Mouse (Mus musculus) forebrain, embryonic 15.5 days (tissue): Measurements from ENCODE around the gene Ndufv1. TPM values are rescaled to one million over a fixed set of nuclear protein-coding genes. Genes with fewer than 3 reads are reported as not detected.
"Not testable (repeated sequence)": the region's sequence is repeated elsewhere in the genome, so short reads cannot be mapped to it uniquely, and the experiment has no call there.

Source experiments
- ATAC-seq: fragments of 200-750 bp; cut with Nextera tagmentation; replicated peaks from 2 replicates; pipeline ENCODE4 v1.8.0; 2017; ENCODE audit warnings: mild to moderate bottlenecking, moderate TSS enrichment, moderate library complexity
- H3K27ac ChIP-seq: fragments of 300-500 bp; sonication (generic); replicated peaks from 2 replicates; pipeline ENCODE4 v1.5.1; 2015; ENCODE audit warnings: mild to moderate bottlenecking, inconsistent platforms
- H3K27me3 ChIP-seq: fragments of 300-500 bp; sonication (generic); 2 replicates; pipeline ENCODE4 v1.6.1; 2015; ENCODE audit warnings: inconsistent platforms
- H3K36me3 ChIP-seq: fragments of 300-500 bp; sonication (generic); 2 replicates; pipeline ENCODE4 v1.6.1; 2015; ENCODE audit warnings: mild to moderate bottlenecking, inconsistent platforms
- H3K4me1 ChIP-seq: fragments of 300-500 bp; sonication (generic); 2 replicates; pipeline ENCODE4 v1.6.1; 2015; ENCODE audit warnings: inconsistent platforms
- H3K4me2 ChIP-seq: fragments of 300-500 bp; sonication (generic); replicated peaks from 2 replicates; pipeline ENCODE4 v1.6.1; 2015; ENCODE audit warnings: mild to moderate bottlenecking, inconsistent platforms
- H3K4me3 ChIP-seq: fragments of 300-500 bp; sonication (generic); 2 replicates; pipeline ENCODE4 v1.5.1; 2015; ENCODE audit warnings: mild to moderate bottlenecking, inconsistent platforms
- H3K9ac ChIP-seq: fragments of 300-500 bp; sonication (generic); replicated peaks from 2 replicates; pipeline ENCODE4 v1.6.1; 2015; ENCODE audit warnings: mild to moderate bottlenecking, inconsistent platforms
- H3K9me3 ChIP-seq: fragments of 300-500 bp; sonication (generic); 2 replicates; pipeline ENCODE4 v1.6.1; 2016; ENCODE audit warnings: inconsistent platforms
- WGBS: fragments of 180-500 bp; shearing (Covaris S2); methylation state at CpG from one replicate; pipeline ENCODE4 v1.1.7; 2015; ENCODE audit warnings: mixed read lengths; 5-methylcytosine and 5-hydroxymethylcytosine counted together
- polyA plus RNA-seq: library from polyadenylated mRNA; unstranded; fragments of >200 nt; fragmentation: Nextera tagmentation; extraction: Ambion mirVana; gene quantifications from 2 replicates; pipeline ENCODE4 v1.2.1, GENCODE M21; 2015

Ndufv1 gene
- polyA plus RNA-seq, 1 experiment from 2014 or later, result 225 TPM

- Histone ChIP-seq H3K4me2 (no peak overlapping the region), H3K4me3 (no peak overlapping the region), H3K9ac (no peak overlapping the region), H3K27ac (no peak overlapping the region), H3K27me3 (no peaks in the 10 kb centered on the region), H3K9me3 (no peaks in the 10 kb centered on the region), H3K4me1 (no peaks in the 10 kb centered on the region), H3K36me3 (no peaks in the 10 kb centered on the region)
- ATAC-seq, result no peak
- WGBS, result 84% methylated on average over 5 of the region's 5 CpGs
Observed at GRCm38 (mm10) chr19:4052516-4053030, 40.0 kb upstream of the Ndufv1 start.

- Histone ChIP-seq H3K4me2 (no peak overlapping the region), H3K36me3 (no peaks in the 10 kb centered on the region), H3K9me3 (no peaks in the 10 kb centered on the region), H3K27me3 (no peaks in the 10 kb centered on the region), H3K9ac (no peak overlapping the region), H3K4me3 (no peak overlapping the region), H3K27ac (no peak overlapping the region), H3K4me1 (no peaks in the 10 kb centered on the region)
- no peak for ATAC-seq
- WGBS, result 53% methylated on average over 10 of the region's 10 CpGs
Observed at GRCm38 (mm10) chr19:4051741-4052515, 39.3 kb upstream of the Ndufv1 start.

- no peak for ATAC-seq
- Histone ChIP-seq H3K4me1 (peaks cover 3% of the 10 kb centered on the region; the same call in 1 of the 2 replicates), H3K27me3 (no peaks in the 10 kb centered on the region), H3K4me3 (no peak overlapping the region), H3K9me3 (no peaks in the 10 kb centered on the region), H3K36me3 (no peaks in the 10 kb centered on the region), H3K27ac (no peak overlapping the region), H3K4me2 (no peak overlapping the region), H3K9ac (no peak overlapping the region)
- WGBS, result 95% methylated on average over 5 of the region's 5 CpGs
Observed at GRCm38 (mm10) chr19:4051016-4051415, 38.4 kb upstream of the Ndufv1 start.

GRCm38 (mm10) chr19:4049069-4049468 lies 36.5 kb upstream of the Ndufv1 start:
- ATAC-seq, result not testable (repeated sequence)
- WGBS, result 78% methylated on average over 5 of the region's 5 CpGs

GRCm38 (mm10) chr19:4047859-4048258 lies 35.3 kb upstream of the Ndufv1 start:
- WGBS, result 9% methylated on average over 4 of the region's 4 CpGs

More at GRCm38 (mm10) chr19:4049069-4049468, 36.5 kb upstream of the Ndufv1 start:
- not testable (repeated sequence) for H3K9me3 ChIP-seq, H3K4me2 ChIP-seq, H3K9ac ChIP-seq, H3K4me3 ChIP-seq, H3K4me1 ChIP-seq, H3K36me3 ChIP-seq, H3K27me3 ChIP-seq, H3K27ac ChIP-seq

GRCm38 (mm10) chr19:4046866-4047254 lies 34.3 kb upstream of the Ndufv1 start:
- WGBS, result 86% methylated on average over 8 of the region's 8 CpGs

More at GRCm38 (mm10) chr19:4047859-4048258, 35.3 kb upstream of the Ndufv1 start:
- Histone ChIP-seq H3K36me3 (no peaks in the 10 kb centered on the region), H3K4me3 (no peak overlapping the region), H3K9ac (no peak overlapping the region), H3K27me3 (no peaks in the 10 kb centered on the region), H3K27ac (no peak overlapping the region), H3K4me2 (no peak overlapping the region), H3K4me1 (peaks cover 3% of the 10 kb centered on the region; the same call in 1 of the 2 replicates), H3K9me3 (no peaks in the 10 kb centered on the region)
- no peak for ATAC-seq

GRCm38 (mm10) chr19:4045966-4046865 lies 33.6 kb upstream of the Ndufv1 start, which contains the start of gene Gstp2:
Gene Gstp2 (minus strand): TSS chr19:4046023.
- Histone ChIP-seq H3K9ac (no peak within 1 kb of the TSS), H3K4me2 (peak within 1 kb of the TSS; percentile 18; the same call in 1 of the 2 replicates), H3K36me3 (no peaks in the 10 kb centered on the region), H3K4me3 (peak within 1 kb of the TSS; percentile 7; the same call in 1 of the 2 replicates), H3K4me1 (peaks cover 3% of the 10 kb centered on the region; the same call in 1 of the 2 replicates), H3K27me3 (no peaks in the 10 kb centered on the region), H3K9me3 (no peaks in the 10 kb centered on the region), H3K27ac (no peak within 1 kb of the TSS)
- ATAC-seq, result no peak
- WGBS, result 48% methylated on average over 16 of the region's 16 CpGs

More at GRCm38 (mm10) chr19:4046866-4047254, 34.3 kb upstream of the Ndufv1 start:
- Histone ChIP-seq H3K27me3 (no peaks in the 10 kb centered on the region), H3K4me2 (no peak overlapping the region), H3K9me3 (no peaks in the 10 kb centered on the region), H3K27ac (no peak overlapping the region), H3K4me1 (peaks cover 3% of the 10 kb centered on the region; the same call in 1 of the 2 replicates), H3K9ac (no peak overlapping the region), H3K36me3 (no peaks in the 10 kb centered on the region), H3K4me3 (no peak overlapping the region)
- ATAC-seq, result no peak

- H3K27ac ChIP-seq, H3K4me1 ChIP-seq, H3K9ac ChIP-seq, H3K4me3 ChIP-seq, H3K36me3 ChIP-seq, H3K9me3 ChIP-seq, H3K27me3 ChIP-seq, ATAC-seq, H3K4me2 ChIP-seq: not testable (repeated sequence)
- 91% methylated on average over 5 of the region's 5 CpGs for WGBS
Observed at GRCm38 (mm10) chr19:4044109-4044508, 31.5 kb upstream of the Ndufv1 start.

GRCm38 (mm10) chr19:4042124-4042523 lies 29.5 kb upstream of the Ndufv1 start:
- no peak overlapping the region for H3K9ac ChIP-seq
- ATAC-seq, result no peak
- 81% methylated on average over 14 of the region's 14 CpGs for WGBS

GRCm38 (mm10) chr19:4041500-4041899 lies 28.9 kb upstream of the Ndufv1 start:
- not testable (repeated sequence) for H3K4me2 ChIP-seq, H3K9me3 ChIP-seq, H3K4me3 ChIP-seq, H3K27me3 ChIP-seq, H3K27ac ChIP-seq, H3K9ac ChIP-seq, ATAC-seq, H3K36me3 ChIP-seq
- WGBS, result 84% methylated on average over 3 of the region's 4 CpGs
- peaks cover 19% of the 10 kb centered on the region for H3K4me1 ChIP-seq

More at GRCm38 (mm10) chr19:4042124-4042523, 29.5 kb upstream of the Ndufv1 start:
- Histone ChIP-seq H3K36me3 (no peaks in the 10 kb centered on the region), H3K4me1 (peaks cover 16% of the 10 kb centered on the region), H3K9me3 (no peaks in the 10 kb centered on the region), H3K27me3 (no peaks in the 10 kb centered on the region), H3K4me3 (no peak overlapping the region), H3K4me2 (no peak overlapping the region), H3K27ac (no peak overlapping the region)

- H3K4me1 ChIP-seq, result peaks cover 17% of the 10 kb centered on the region
- H3K4me3 ChIP-seq, H3K9ac ChIP-seq, H3K4me2 ChIP-seq, ATAC-seq, H3K36me3 ChIP-seq, H3K9me3 ChIP-seq, H3K27me3 ChIP-seq, H3K27ac ChIP-seq: not testable (repeated sequence)
- 87% methylated on average over 5 of the region's 5 CpGs for WGBS
Observed at GRCm38 (mm10) chr19:4040941-4041340, 28.3 kb upstream of the Ndufv1 start.

GRCm38 (mm10) chr19:4037788-4038232 lies 25.2 kb upstream of the Ndufv1 start, which contains the start of gene Gstp1:
Gene Gstp1 (minus strand): TSS chr19:4037985.
- WGBS, result under 1% methylated on average over 26 of the region's 26 CpGs
- Histone ChIP-seq H3K27ac (peak within 1 kb of the TSS; percentile 57), H3K9ac (peak within 1 kb of the TSS; percentile 62), H3K4me2 (peak within 1 kb of the TSS; percentile 90), H3K36me3 (no peaks in the 10 kb centered on the region), H3K4me1 (peaks cover 17% of the 10 kb centered on the region), H3K27me3 (no peaks in the 10 kb centered on the region), H3K4me3 (peak within 1 kb of the TSS; percentile 61), H3K9me3 (no peaks in the 10 kb centered on the region)
- ATAC-seq, result peak; percentile 85
